Mouse (Mus musculus) heart, embryonic 16.5 days (tissue): ENCODE data around the gene Mark2. TPM values are rescaled to one million over a fixed set of nuclear protein-coding genes. Genes with fewer than 3 reads are reported as not detected.

Source experiments
- ATAC-seq: fragments of 200-750 bp; cut with Nextera tagmentation; replicated peaks from 2 replicates; pipeline ENCODE4 v1.8.0; 2017; ENCODE audit warnings: moderate number of reproducible peaks; ENCODE audit not compliant: insufficient read depth, low FRiP score; ENCODE audit errors: extremely low read depth
- H3K27ac ChIP-seq: fragments of 300-500 bp; sonication (generic); 2 replicates; pipeline ENCODE4 v1.5.1; 2014; ENCODE audit warnings: mild to moderate bottlenecking, low read length, control low read depth, moderate library complexity
- H3K27me3 ChIP-seq: fragments of 300-500 bp; sonication (generic); 2 replicates; pipeline ENCODE4 v1.6.1; 2014; ENCODE audit warnings: low read length, mixed read lengths; ENCODE audit not compliant: control insufficient read depth, insufficient read depth
- H3K36me3 ChIP-seq: fragments of 300-500 bp; sonication (generic); 2 replicates; pipeline ENCODE4 v1.6.1; 2014; ENCODE audit not compliant: control insufficient read depth, insufficient read depth
- H3K4me1 ChIP-seq: fragments of 300-500 bp; sonication (generic); 2 replicates; pipeline ENCODE4 v1.6.1; 2014; ENCODE audit warnings: low read length, mixed read lengths; ENCODE audit not compliant: control insufficient read depth, insufficient read depth
- H3K4me2 ChIP-seq: fragments of 300-500 bp; sonication (generic); 2 replicates; pipeline ENCODE4 v1.6.1; 2014; ENCODE audit warnings: low read depth, mild to moderate bottlenecking, control low read depth, low read length
- H3K4me3 ChIP-seq: fragments of 300-500 bp; sonication (generic); 2 replicates; pipeline ENCODE4 v1.5.1; 2014; ENCODE audit warnings: mild to moderate bottlenecking, control low read depth, low read length
- H3K9ac ChIP-seq: fragments of 300-500 bp; sonication (generic); 2 replicates; pipeline ENCODE4 v1.6.1; 2014; ENCODE audit warnings: low read length, control low read depth
- H3K9me3 ChIP-seq: fragments of 300-500 bp; sonication (generic); replicated peaks from 2 replicates; pipeline ENCODE4 v1.6.1; 2016; ENCODE audit warnings: low read length; ENCODE audit not compliant: control insufficient read depth
- WGBS: fragments of 180-500 bp; shearing (Covaris S2); extraction: QIAGEN DNeasy Blood & Tissue Kit; methylation state at CpG from one replicate; pipeline ENCODE4 v1.1.7; 2014; 5-methylcytosine and 5-hydroxymethylcytosine counted together
- polyA plus RNA-seq: library from polyadenylated mRNA; unstranded; fragments of >200 nt; fragmentation: Nextera tagmentation; extraction: Ambion mirVana; gene quantifications from 2 replicates; pipeline ENCODE4 v1.2.1, GENCODE M21; 2015

The Mark2 gene
- polyA plus RNA-seq = 32.4 and 33.0 TPM in 2 replicates

DNA sequence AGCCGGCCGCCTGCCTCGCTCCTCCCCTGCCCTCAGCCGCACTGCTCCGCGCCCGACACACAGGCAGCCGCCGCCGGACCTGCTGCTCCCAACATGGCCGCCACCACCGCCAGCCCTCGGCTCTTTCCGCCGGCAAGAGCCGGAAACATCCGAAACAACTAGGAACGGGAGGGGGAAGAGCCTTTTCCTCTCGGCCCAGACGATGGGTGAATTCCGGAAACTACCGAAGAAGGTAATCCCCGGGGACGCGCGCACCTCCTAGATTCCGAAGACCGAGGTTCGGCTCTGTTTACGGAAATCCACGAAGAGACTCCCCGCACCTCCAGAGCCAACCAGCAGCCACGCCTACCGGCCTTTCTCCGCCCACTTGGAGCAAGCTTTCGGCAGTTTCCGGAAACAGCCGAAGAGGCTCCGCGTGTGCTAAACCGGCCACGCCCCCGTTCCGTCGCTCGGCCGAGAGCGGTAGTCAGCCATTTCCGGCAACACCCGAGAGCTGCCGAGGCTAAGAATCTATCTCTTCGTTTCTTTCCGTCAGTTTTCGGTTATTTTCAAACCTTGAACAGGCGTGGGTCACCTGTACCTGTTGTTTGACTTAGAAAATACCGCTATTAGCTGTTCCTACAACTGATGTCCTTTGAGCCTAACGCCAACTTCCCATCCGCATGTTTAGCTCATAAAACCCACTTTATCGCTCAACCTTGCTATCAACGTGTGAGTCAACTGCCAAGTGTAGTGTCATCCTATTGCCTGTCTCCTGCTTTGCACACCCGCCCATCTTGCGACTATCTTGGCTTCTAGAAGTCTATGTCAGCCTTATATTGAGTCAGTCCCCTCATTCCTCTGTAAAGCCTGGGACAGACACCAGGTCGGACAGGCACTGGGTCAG is at the start of gene Mark2:
TSS of gene Mark2 (minus strand) at position 349 of the 886 bp plus-strand sequence.
- H3K36me3 ChIP-seq = no peaks in the 10 kb centered on the region
- ATAC-seq = peak; percentile 91
- 1% methylated on average over 63 of the region's 63 CpGs for WGBS
- H3K4me2 ChIP-seq = peak within 1 kb of the TSS; percentile 97
- no peaks in the 10 kb centered on the region for H3K27me3 ChIP-seq
- peak within 1 kb of the TSS; percentile 97 for H3K4me3 ChIP-seq
- H3K9me3 ChIP-seq = no peaks in the 10 kb centered on the region
- H3K4me1 ChIP-seq = peaks cover 40% of the 10 kb centered on the region
- peak within 1 kb of the TSS; percentile 97 for H3K9ac ChIP-seq
- peak within 1 kb of the TSS; percentile 86 for H3K27ac ChIP-seq

DNA sequence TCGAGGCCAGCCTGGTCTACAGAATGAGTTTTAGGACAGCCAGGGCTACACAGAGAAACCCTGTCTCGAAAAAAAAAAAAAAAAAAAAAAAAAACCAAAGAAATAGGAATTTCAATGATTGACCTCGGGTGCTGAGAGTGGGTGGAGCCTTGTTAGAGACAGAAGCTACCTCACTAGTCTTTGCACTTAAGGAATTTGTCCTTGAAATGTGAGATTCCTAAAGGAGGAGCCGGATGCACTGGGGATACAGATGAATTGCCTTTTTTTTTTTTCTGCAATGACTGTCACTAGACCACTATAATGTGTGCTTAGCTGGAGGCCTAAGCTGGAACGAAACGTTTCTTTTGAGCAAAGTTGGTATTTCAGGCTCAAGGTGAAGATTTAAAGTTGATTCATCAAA is 46.8 kb upstream of the Mark2 start:
- Histone ChIP-seq H3K9me3 (peaks cover 15% of the 10 kb centered on the region), H3K4me2 (no peak overlapping the region), H3K27ac (no peak overlapping the region), H3K4me3 (no peak overlapping the region), H3K27me3 (no peaks in the 10 kb centered on the region), H3K36me3 (peaks cover 6% of the 10 kb centered on the region), H3K9ac (no peak overlapping the region), H3K4me1 (peaks cover 9% of the 10 kb centered on the region)
- WGBS = 76% methylated on average over 6 of the region's 6 CpGs
- ATAC-seq = no peak

DNA sequence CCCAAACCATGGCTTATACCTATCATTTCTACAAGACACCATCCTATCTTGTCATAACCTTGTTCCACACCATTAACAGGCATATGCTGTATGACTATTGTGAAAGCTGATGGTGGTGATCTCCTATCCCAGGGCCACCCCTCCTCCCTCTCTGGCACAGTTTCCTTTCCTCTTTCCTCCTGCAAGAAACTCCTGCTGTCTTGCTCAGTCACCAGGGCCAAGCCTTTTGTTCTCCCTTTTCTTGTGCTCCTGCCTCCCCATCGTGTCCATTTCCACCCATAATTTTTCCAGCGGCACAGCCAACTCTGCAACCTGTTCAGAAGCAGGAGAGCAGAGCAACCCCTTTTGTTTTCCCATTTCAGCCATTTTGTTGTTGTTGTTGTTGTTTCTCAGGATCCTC is 44.4 kb upstream of the Mark2 start:
- Histone ChIP-seq H3K9me3 (peaks cover 15% of the 10 kb centered on the region), H3K36me3 (peaks cover 6% of the 10 kb centered on the region), H3K4me1 (peaks cover 16% of the 10 kb centered on the region), H3K4me3 (no peak overlapping the region), H3K4me2 (no peak overlapping the region), H3K27ac (no peak overlapping the region), H3K27me3 (no peaks in the 10 kb centered on the region), H3K9ac (no peak overlapping the region)
- WGBS = 71% methylated on average over 2 of the region's 2 CpGs
- ATAC-seq = no peak

DNA sequence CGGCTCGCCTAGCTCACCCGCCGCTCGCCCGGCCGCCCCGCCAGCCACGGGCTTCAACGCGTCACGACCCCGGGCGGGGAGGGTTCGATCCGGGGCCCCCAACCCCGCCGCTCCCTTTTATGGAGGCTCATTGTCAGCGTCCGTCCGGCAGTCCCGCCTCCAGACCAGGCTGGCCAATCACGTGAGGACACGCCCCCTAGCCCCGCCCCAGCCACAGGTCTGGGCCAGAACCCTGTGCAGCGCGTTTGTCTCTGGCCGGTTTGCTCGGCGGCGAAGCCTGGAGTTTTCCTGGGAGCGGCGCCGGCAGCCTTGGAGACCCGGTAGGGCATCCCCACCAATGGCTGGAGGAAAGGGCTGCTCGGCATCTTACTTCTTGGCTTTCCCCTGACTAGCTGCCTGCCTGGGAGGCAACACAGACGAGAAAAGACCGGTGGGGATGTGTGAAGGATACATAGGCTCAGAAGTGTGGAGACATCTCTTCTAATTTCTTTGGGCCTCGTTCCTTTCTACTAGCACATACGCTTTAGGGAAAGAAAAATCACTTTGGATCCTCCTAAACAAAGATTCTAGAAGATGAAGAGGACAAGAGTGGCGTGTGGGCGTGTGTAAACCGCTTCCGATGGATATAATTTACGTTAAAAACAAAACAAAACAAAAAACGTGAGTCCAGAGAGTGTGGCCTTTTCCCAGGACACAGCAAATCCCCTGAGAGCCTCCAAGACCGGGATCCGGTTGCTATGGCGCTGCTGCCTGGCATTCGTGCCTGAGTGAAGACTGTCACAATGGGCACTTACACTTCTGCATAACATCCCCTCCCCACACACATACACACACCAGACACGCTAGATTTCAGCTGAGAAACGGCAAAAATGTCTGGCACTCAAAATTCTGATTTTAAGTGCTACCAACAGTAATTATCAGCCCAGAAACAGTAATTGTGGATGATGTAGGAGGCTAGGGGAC is 41.5 kb upstream of the Mark2 start, which contains the start of gene Spindoc:
TSS of gene Spindoc (minus strand) at position 92 of the 963 bp plus-strand sequence.
- WGBS = 1% methylated on average over 51 of the region's 52 CpGs
- Histone ChIP-seq H3K4me2 (peak within 1 kb of the TSS; percentile 77), H3K27ac (peak within 1 kb of the TSS; percentile 93), H3K4me1 (peaks cover 19% of the 10 kb centered on the region), H3K36me3 (peaks cover 8% of the 10 kb centered on the region), H3K9ac (peak within 1 kb of the TSS; percentile 93), H3K4me3 (peak within 1 kb of the TSS; percentile 86), H3K27me3 (no peaks in the 10 kb centered on the region), H3K9me3 (peaks cover 8% of the 10 kb centered on the region)
- ATAC-seq = peak; percentile 99

DNA sequence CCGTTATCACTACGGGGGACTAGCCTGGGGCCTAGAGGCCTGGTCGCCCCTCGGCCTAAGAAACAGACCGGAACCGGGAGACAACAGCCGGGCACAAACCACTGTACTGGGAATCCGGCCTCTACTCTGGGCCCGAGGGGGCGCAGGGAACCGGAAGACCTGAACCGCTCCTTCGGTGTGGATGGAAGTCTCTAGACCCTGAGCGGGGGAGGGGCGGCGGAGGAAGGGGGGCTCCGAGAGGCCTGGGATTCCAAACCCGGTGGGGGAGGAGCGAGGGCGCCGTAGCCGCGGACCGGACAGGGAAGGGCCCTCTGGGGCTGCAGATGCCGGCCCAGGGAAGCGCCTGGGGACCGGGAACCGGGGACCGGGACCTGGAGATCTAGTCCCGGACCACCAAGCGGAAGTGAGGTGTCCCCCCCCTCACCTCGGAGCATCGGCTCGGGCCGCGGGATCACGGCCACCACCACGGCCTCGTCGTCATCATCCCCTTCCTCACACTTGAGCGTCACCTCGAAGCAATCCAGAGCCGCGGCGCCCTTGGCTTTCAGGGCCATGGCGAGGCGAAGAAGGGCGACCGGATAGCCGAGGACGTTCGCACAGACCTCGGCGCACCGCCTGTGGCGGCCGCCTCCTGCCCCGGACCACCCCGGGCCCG is 40.7 kb upstream of the Mark2 start:
- H3K9ac ChIP-seq = peak overlapping the region; percentile 93
- peaks cover 19% of the 10 kb centered on the region for H3K4me1 ChIP-seq
- peaks cover 5% of the 10 kb centered on the region for H3K9me3 ChIP-seq
- H3K36me3 ChIP-seq = peaks cover 8% of the 10 kb centered on the region
- no peaks in the 10 kb centered on the region for H3K27me3 ChIP-seq
- peak overlapping the region; percentile 86 for H3K4me3 ChIP-seq
- peak overlapping the region; percentile 93 for H3K27ac ChIP-seq
- peak overlapping the region; percentile 77 for H3K4me2 ChIP-seq
- ATAC-seq = peak; percentile 68
- 0% methylated on average over 59 of the region's 60 CpGs for WGBS

DNA sequence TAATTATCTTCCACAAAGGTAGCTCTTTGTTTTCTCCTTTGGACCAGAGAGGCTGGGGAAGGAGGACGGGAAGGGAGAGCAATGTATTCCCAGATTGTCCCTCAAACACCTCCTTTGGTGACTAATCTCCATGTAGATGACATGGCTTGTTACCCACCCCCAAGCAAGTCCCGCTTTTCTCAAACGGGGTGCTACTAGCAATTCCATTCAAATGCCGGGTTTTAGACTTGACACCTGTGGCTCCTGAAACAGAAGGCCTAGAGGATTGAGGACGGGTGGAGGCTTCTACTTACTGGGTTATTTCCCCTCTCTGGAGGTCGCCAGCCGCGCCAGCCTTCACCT is 40.2 kb upstream of the Mark2 start:
- H3K4me1 ChIP-seq = peaks cover 19% of the 10 kb centered on the region

DNA sequence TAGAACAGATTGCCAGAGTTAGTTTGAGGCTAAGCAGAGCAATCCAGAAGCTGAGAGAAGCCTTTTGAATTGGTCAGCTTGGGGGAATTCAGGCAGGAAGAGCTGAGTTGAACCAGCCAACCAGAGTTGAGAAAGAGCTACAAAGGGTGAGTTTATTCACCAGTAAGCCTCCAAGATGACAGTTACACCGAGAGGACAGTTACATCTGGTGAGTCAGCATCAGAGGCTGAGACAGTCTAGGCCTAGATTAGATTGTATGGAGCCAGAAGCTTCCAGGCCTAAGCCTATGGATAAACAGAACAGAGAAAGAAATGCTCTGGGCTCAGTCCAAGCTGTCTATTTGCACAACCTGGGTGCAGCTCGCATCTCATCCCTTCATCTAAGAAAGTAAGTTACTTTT is 36.0 kb upstream of the Mark2 start:
- no peak for ATAC-seq
- no peak overlapping the region for H3K4me3 ChIP-seq
- no peaks in the 10 kb centered on the region for H3K27me3 ChIP-seq
- no peak overlapping the region for H3K4me2 ChIP-seq
- 53% methylated on average over 2 of the region's 2 CpGs for WGBS
- peaks cover 21% of the 10 kb centered on the region for H3K36me3 ChIP-seq
- no peak overlapping the region for H3K27ac ChIP-seq
- no peaks in the 10 kb centered on the region for H3K9me3 ChIP-seq
- no peak overlapping the region for H3K9ac ChIP-seq
- peaks cover 14% of the 10 kb centered on the region for H3K4me1 ChIP-seq

More for the DNA sequence above, 40.2 kb upstream of the Mark2 start:
- peak overlapping the region; percentile 93 for H3K9ac ChIP-seq
- peak overlapping the region; percentile 93 for H3K27ac ChIP-seq
- ATAC-seq = no peak
- peak overlapping the region; percentile 77 for H3K4me2 ChIP-seq
- peaks cover 5% of the 10 kb centered on the region for H3K9me3 ChIP-seq
- H3K4me3 ChIP-seq = peak overlapping the region; percentile 86
- H3K36me3 ChIP-seq = peaks cover 8% of the 10 kb centered on the region
- no peaks in the 10 kb centered on the region for H3K27me3 ChIP-seq
- 5% methylated on average over 8 of the region's 8 CpGs for WGBS

DNA sequence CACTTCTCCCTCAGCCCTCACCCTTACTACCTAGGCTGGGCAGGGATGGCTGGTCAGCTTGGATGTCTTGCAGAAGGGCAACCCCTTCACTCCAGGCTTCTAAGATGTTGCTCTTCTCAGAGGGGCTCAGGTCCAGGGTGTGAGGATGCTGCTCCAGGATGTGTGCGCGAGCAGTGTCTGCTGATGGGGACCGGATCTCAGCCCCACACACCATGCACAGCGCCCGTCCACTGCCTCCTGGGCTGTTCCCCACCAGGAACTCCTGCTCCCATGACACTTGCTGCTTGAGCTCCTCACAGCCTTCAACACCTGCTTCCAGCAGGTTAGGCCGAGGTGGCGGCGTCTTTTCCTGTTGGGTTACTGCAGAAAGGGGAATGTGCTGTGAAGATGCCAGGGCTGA is 32.8 kb upstream of the Mark2 start:
- no peak for ATAC-seq

More for the DNA sequence above, 32.8 kb upstream of the Mark2 start:
- no peak overlapping the region for H3K9ac ChIP-seq
- WGBS = 90% methylated on average over 8 of the region's 8 CpGs
- H3K27me3 ChIP-seq = no peaks in the 10 kb centered on the region
- no peak overlapping the region for H3K27ac ChIP-seq
- H3K9me3 ChIP-seq = no peaks in the 10 kb centered on the region
- no peak overlapping the region for H3K4me3 ChIP-seq
- H3K4me1 ChIP-seq = peaks cover 5% of the 10 kb centered on the region
- H3K4me2 ChIP-seq = no peak overlapping the region
- H3K36me3 ChIP-seq = peaks cover 35% of the 10 kb centered on the region
